Mouse (Mus musculus) limb, embryonic 13.5 days (tissue): ENCODE results near the gene Ccdc27. TPM values are rescaled to one million over a fixed set of nuclear protein-coding genes. Genes with fewer than 3 reads are reported as not detected.

ENCODE experiments used
- ATAC-seq: fragments of 200-750 bp; cut with Nextera tagmentation; 2 replicates; pipeline ENCODE4 v1.8.0; 2017; ENCODE audit warnings: low read depth, moderate number of reproducible peaks, moderate TSS enrichment; ENCODE audit not compliant: low FRiP score
- H3K27ac ChIP-seq: fragments of 300-500 bp; sonication (generic); 2 replicates; pipeline ENCODE4 v1.5.1; 2015; ENCODE audit warnings: inconsistent platforms, mild to moderate bottlenecking, moderate library complexity
- H3K27me3 ChIP-seq: fragments of 300-500 bp; sonication (generic); 2 replicates; pipeline ENCODE4 v1.6.1; 2015; ENCODE audit warnings: mild to moderate bottlenecking, inconsistent platforms
- H3K36me3 ChIP-seq: fragments of 300-500 bp; sonication (generic); 2 replicates; pipeline ENCODE4 v1.6.1; 2015; ENCODE audit warnings: inconsistent platforms, mild to moderate bottlenecking, moderate library complexity
- H3K4me1 ChIP-seq: fragments of 300-500 bp; sonication (generic); 2 replicates; pipeline ENCODE4 v1.6.1; 2015; ENCODE audit warnings: inconsistent platforms
- H3K4me2 ChIP-seq: fragments of 300-500 bp; sonication (generic); replicated peaks from 2 replicates; pipeline ENCODE4 v1.6.1; 2015; ENCODE audit warnings: inconsistent platforms, mild to moderate bottlenecking, moderate library complexity
- H3K4me3 ChIP-seq: fragments of 300-500 bp; sonication (generic); 2 replicates; pipeline ENCODE4 v1.5.1; 2015; ENCODE audit warnings: moderate library complexity, mild to moderate bottlenecking, inconsistent platforms
- H3K9ac ChIP-seq: fragments of 300-500 bp; sonication (generic); 2 replicates; pipeline ENCODE4 v1.6.1; 2015; ENCODE audit warnings: mild to moderate bottlenecking, inconsistent platforms
- H3K9me3 ChIP-seq: fragments of 300-500 bp; sonication (generic); 2 replicates; pipeline ENCODE4 v1.6.1; 2016; ENCODE audit warnings: inconsistent platforms
- WGBS: fragments of 180-500 bp; shearing (Covaris S2); methylation state at CpG from one replicate; pipeline ENCODE4 v1.1.7; 2015; 5-methylcytosine and 5-hydroxymethylcytosine counted together
- polyA plus RNA-seq: library from polyadenylated mRNA; unstranded; fragments of >200 nt; fragmentation: Nextera tagmentation; extraction: Ambion mirVana; gene quantifications from 2 replicates; pipeline ENCODE4 v1.2.1, GENCODE M21; 2015

Ccdc27 gene
- polyA plus RNA-seq, 1 experiment from 2014 or later: not detected

DNA sequence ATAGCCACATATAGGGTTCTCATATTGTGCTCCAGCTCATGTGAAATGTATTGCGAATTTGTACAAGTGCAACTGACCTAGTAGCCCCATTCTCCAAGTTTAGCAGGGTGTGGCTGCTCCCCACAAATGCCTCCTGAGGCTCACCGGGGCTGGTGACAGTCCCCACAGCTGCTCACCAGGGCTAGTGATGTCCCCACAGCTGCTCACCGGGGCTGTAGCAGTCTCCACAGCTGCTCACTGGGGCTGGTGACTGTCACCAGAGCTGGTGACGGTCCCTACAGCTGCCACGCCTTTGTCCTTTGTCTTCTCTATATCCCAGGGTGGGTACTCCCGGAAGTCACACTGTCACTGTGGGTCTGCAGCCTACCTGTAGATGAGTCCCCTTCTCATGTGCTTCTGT, 36.2 kb downstream of the Ccdc27 start:
- Histone ChIP-seq H3K4me2 (no peak overlapping the region), H3K4me1 (0 out of 2 replicates have a peak, but pooled peaks cover 6% of the 10 kb centered on the region), H3K36me3 (peaks cover 58% of the 10 kb centered on the region), H3K9ac (no peak overlapping the region), H3K9me3 (no peaks in the 10 kb centered on the region), H3K27me3 (no peaks in the 10 kb centered on the region), H3K27ac (no peak overlapping the region), H3K4me3 (no peak overlapping the region)
- 93% methylated on average over 6 of the region's 6 CpGs for WGBS
- no peak for ATAC-seq

DNA sequence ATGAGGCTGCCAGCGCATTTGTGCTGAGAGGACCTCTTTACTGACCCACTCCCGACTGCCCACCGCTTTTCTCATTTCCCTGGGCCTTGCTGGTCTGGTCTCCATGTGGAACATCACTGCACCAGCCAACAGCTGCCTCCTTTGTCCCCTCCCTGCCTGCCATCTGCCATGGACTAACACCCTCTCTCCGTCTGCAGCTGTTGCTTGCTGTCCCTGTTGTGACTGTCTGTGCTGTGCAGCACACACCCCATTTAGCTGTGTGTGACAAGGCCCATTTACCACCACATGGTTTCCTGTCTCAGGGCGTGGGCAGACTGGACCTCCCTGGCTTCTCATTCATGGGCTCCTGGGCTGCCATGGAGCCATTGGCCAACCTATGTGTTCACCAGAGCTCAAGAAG, 37.0 kb downstream of the Ccdc27 start:
- 82% methylated on average over 5 of the region's 5 CpGs for WGBS
- no peaks in the 10 kb centered on the region for H3K27me3 ChIP-seq
- H3K4me1 ChIP-seq: no peaks in the 10 kb centered on the region
- no peak overlapping the region for H3K27ac ChIP-seq
- no peak overlapping the region for H3K4me2 ChIP-seq
- H3K9me3 ChIP-seq: no peaks in the 10 kb centered on the region
- peak; percentile 68; the same call in 1 of the 2 replicates for ATAC-seq
- no peak overlapping the region for H3K9ac ChIP-seq
- H3K36me3 ChIP-seq: peaks cover 58% of the 10 kb centered on the region
- no peak overlapping the region for H3K4me3 ChIP-seq

DNA sequence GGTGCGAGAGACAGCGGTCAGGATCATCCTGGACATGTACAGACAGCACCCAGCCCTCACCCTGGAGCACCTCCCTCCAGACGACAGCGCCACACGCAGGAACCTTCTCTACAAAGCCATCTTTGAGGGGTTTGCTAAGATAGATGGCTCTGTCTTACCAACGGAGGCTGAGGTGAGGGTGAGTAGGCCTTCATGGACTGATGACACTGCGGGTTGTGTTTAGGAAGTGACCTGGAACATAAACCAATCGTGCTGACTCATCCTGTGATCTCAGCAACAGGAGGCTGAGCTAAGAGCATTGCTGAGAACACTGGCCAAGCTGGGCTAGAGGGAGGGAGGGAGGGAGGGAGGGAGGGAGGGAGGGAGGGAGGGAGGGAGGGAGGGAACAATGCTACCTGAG, 49.0 kb downstream of the Ccdc27 start:
- no peak for ATAC-seq
- WGBS: 87% methylated on average over 8 of the region's 8 CpGs

DNA sequence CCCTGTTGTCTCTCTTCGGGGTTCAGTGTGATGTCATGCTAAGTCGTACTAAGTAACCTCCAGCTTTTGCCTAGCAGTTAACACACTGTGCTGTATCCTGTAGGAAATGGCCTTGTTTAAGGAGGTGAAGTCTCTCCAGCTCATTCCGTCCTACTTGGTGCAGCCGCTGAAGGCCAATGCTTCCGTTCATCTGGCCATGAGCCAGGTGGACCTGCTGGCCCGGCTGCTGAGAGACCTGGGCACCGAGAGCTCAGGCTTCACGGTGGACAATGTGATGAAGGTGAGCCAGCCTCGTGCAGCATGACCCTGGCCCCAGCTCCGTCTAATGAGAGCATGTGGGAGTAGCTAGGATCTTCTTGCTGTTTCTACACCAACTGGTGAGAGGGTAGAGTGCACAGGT, 49.8 kb downstream of the Ccdc27 start:
- H3K9ac ChIP-seq: no peak overlapping the region
- 91% methylated on average over 10 of the region's 10 CpGs for WGBS
- H3K4me1 ChIP-seq: no peaks in the 10 kb centered on the region
- peaks cover 92% of the 10 kb centered on the region for H3K36me3 ChIP-seq
- no peaks in the 10 kb centered on the region for H3K27me3 ChIP-seq
- no peak for ATAC-seq
- no peak overlapping the region for H3K4me3 ChIP-seq
- no peaks in the 10 kb centered on the region for H3K9me3 ChIP-seq
- no peak overlapping the region for H3K27ac ChIP-seq
- no peak overlapping the region for H3K4me2 ChIP-seq

More for the DNA sequence above, 49.0 kb downstream of the Ccdc27 start:
- no peaks in the 10 kb centered on the region for H3K27me3 ChIP-seq
- H3K9ac ChIP-seq: no peak overlapping the region
- H3K27ac ChIP-seq: no peak overlapping the region
- no peaks in the 10 kb centered on the region for H3K9me3 ChIP-seq
- H3K36me3 ChIP-seq: peaks cover 91% of the 10 kb centered on the region
- no peak overlapping the region for H3K4me3 ChIP-seq
- no peak overlapping the region for H3K4me2 ChIP-seq
- no peaks in the 10 kb centered on the region for H3K4me1 ChIP-seq

DNA sequence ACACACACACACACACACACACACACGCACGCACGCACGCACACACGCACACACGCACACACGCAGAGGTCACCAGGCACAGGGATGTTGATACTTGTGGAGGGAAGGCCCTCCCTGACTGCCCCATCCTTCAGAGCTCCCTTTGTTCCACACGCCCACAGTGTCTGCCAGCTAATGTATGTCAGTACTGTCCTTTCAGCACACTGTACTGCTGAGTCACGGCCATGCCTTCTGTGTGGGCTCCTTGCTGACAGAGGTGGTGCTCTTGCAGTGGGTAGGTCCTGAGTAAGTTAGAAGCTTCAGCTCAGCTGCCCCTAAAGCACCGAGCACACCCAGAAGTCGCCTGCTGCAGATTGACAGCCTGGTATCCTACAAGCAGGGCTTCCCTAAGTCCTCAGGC, 62.0 kb downstream of the Ccdc27 start:
- ATAC-seq: no peak
- 97% methylated on average over 11 of the region's 11 CpGs for WGBS
- peaks cover 67% of the 10 kb centered on the region for H3K36me3 ChIP-seq

DNA sequence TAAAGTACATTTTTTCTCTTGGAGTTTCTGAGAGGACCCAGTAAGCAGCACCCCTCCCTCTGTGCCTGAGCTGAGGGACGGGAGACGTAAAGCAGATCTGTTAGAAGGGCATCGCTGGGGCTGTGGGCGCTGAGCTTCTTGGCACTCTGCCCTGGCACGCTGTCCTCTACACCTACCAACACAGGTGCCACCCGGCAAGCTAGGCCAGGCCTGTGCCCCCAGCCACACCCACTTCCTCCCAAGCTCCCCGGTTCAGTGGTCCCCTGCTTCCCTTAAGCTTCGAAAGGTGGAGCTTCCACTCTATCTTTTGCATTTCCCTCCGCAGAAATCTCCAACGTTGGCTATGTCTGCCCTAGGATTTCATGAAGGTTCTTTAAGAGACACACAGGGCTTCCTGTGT, 63.2 kb downstream of the Ccdc27 start:
- H3K4me3 ChIP-seq: no peak overlapping the region
- no peaks in the 10 kb centered on the region for H3K9me3 ChIP-seq
- H3K27me3 ChIP-seq: no peaks in the 10 kb centered on the region
- peaks cover 54% of the 10 kb centered on the region for H3K36me3 ChIP-seq
- WGBS: 89% methylated on average over 10 of the region's 10 CpGs
- peaks cover 14% of the 10 kb centered on the region for H3K4me1 ChIP-seq
- no peak overlapping the region for H3K9ac ChIP-seq
- no peak overlapping the region for H3K4me2 ChIP-seq
- no peak for ATAC-seq
- no peak overlapping the region for H3K27ac ChIP-seq

More for the DNA sequence above, 62.0 kb downstream of the Ccdc27 start:
- no peaks in the 10 kb centered on the region for H3K9me3 ChIP-seq
- no peak overlapping the region for H3K27ac ChIP-seq
- H3K4me2 ChIP-seq: no peak overlapping the region
- H3K9ac ChIP-seq: no peak overlapping the region
- H3K27me3 ChIP-seq: no peaks in the 10 kb centered on the region
- H3K4me1 ChIP-seq: peaks cover 14% of the 10 kb centered on the region
- H3K4me3 ChIP-seq: no peak overlapping the region

Other genes with a start within 250 kb of the Ccdc27 start
- gene A430005L14Rik, start 85.4 kb downstream of the Ccdc27 start, polyA plus RNA-seq: 82.8 and 83.6 TPM in 2 replicates
- 13.8 and 15.1 TPM in 2 replicates for gene Dffb, start 67.6 kb downstream of the Ccdc27 start, polyA plus RNA-seq
- gene Cep104, start 67.5 kb downstream of the Ccdc27 start, polyA plus RNA-seq: 16.9 TPM in 2 replicates
- 19.6 and 20.5 TPM in 2 replicates for gene Lrrc47, start 30.9 kb downstream of the Ccdc27 start, polyA plus RNA-seq
- 11.8 and 12.6 TPM in 2 replicates for gene Smim1, start 16.4 kb downstream of the Ccdc27 start, polyA plus RNA-seq
- 1.6 and 1.7 TPM in 2 replicates for gene Trp73, start 97.5 kb upstream of the Ccdc27 start, polyA plus RNA-seq
- gene Wrap73, start 99.7 kb upstream of the Ccdc27 start, polyA plus RNA-seq: 47.8 and 48.4 TPM in 2 replicates
- 117 and 118 TPM in 2 replicates for gene Tprgl, start 118.0 kb upstream of the Ccdc27 start, polyA plus RNA-seq
- gene Megf6, start 128.1 kb upstream of the Ccdc27 start, polyA plus RNA-seq: 61.7 and 70.0 TPM in 2 replicates